Mouse (Mus musculus) adrenal gland, postnatal 4 days (tissue): ENCODE measurements around the gene Brd2. TPM values are rescaled to one million over a fixed set of nuclear protein-coding genes. Genes with fewer than 3 reads are reported as not detected.

Experiments
- DNase-seq, 2 experiments: peaks; one replicate each; pipeline ENCODE4 v3.0.0; 2021 to 2022; ENCODE audit warnings: low spot score in 2 of 2, mixed read lengths in 2 of 2
- total RNA-seq, 2 experiments: library from RNA; stranded (reverse); gene quantifications; 2 replicates each; pipeline ENCODE4 v1.2.3; 2021

The Brd2 gene
- total RNA-seq, 2 experiments from 2014 or later, result 225 to 226 TPM

DNA sequence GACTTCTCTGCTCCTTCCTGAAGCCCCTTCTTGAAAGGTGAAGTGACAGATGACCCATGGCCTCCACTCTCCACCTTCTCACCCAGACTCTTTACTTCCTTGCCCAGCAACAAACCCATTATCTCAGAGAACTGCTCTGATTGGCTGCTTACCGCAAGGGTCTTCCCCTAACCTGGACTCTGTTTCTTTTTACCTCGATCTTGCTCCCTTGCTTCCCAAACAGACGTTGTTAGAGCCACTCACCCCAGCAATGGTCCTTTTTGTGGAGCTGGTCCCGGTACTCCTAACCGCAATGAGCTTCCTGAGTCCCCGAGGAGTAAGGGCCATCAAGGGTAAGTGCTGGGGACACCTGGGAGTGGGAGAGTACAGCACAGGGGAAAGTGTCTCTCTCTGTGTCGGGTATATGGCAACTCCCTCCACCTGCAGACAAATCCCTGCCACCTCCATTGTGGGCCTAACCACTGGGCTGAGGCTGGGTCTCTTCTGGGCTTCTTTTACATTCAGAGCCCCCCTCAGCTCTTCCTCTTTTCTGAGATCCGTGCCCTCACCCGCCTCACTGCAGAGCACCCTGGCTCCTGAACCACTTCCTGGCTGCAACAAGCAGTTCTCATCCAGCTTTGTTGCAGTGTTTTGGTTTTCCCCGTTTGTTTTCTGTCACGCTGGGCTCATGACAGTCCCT is 30.1 kb downstream of the Brd2 start, which contains the start of gene H2-Oa:
Gene H2-Oa (plus strand): TSS at position 144 of the 679 bp plus-strand sequence.
- no peak for DNase-seq

GRCm38 (mm10) chr17:34090923-34091322 is 31.5 kb downstream of the Brd2 start:
- no peak for DNase-seq

DNA sequence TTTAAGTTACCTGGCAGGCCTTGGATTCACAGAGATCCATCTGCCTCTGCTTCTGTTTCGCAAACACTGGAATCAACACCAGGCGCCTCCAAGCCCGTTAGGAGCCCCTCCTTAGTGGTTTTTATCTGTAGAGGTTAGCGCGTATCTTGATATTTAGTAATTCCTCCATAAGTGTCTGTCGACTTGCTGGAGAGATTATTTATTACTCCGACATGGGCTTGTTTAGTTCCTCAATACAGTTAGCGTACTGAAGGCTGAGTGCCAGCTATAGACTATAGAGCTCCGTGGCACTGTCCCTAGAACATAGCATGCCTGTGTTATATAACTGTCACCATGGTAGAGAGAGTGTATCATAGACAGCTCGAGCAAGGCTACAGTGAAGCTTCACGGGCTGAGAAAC is 34.3 kb downstream of the Brd2 start:
- no peak for DNase-seq

GRCm38 (mm10) chr17:34087386-34087785 is 35.0 kb downstream of the Brd2 start:
- no peak for DNase-seq

DNA sequence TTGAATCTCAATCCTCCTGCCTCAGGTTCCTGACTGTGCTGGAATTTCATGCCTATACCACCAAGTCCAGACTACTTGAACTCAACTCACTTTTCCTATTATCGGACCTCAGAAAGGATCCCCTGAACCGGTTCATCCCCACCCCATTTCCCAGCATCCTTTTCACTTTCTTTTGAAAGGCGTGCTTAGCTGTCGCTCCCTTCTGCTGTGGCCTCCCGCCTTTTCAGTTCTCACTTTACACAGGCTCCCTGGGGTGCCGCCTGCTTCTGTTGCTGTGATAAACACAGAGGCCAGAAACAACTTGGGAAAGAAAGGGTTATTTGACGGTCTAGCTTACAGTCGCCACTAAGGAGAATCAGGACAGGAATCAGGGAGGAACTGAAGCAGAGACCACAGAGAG is 39.3 kb downstream of the Brd2 start:
- no peak for DNase-seq

- DNase-seq, result peak in 1 of 2 experiments; percentile 13
Measured at GRCm38 (mm10) chr17:34079621-34080020, 42.8 kb downstream of the Brd2 start.

DNA sequence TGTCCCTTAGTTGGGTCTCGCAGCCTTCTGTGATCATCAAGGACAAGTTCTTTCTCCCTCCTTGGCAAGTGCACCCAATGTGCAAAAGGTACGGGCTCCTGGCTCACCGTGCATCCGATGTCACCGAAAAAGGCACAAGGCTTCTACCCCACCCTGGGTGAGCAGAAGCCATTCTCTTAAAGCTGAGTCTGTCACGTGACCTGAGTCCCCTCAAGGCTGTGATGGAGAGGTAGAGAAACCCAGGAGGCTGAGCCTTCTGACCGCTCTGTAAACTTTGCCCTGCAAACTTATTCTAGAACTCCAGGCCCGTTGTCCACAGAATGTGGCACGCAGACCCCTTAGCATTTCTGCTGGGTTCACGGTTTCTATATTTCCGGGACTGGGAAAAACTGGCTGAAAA is 43.4 kb downstream of the Brd2 start:
- no peak for DNase-seq

- no peak for DNase-seq
Measured at GRCm38 (mm10) chr17:34078148-34078547, 44.3 kb downstream of the Brd2 start.

DNA sequence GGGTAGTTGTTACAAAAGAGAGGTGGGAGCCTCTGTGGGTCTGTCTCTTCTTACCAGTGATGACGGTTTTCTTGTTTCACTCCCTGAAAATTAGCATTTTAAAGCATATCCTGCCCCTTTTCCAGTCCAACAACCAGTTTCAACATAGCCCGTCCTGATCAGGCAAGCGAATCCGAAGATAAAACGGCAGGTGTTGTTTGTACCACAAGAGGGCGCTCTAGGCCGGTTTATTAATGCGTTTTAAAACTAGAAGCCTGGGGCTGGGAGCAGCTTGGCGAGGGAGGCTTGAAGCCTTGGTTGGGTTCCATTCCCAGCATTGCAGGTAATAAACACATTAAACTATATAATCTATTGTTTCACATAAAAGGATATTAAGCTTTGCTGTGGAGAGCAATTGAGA is 44.9 kb downstream of the Brd2 start:
- DNase-seq, result peak; percentile 43 to 50

- peak in 1 of 2 experiments; percentile 27 for DNase-seq
Measured at GRCm38 (mm10) chr17:34075271-34075670, 47.2 kb downstream of the Brd2 start.

DNA sequence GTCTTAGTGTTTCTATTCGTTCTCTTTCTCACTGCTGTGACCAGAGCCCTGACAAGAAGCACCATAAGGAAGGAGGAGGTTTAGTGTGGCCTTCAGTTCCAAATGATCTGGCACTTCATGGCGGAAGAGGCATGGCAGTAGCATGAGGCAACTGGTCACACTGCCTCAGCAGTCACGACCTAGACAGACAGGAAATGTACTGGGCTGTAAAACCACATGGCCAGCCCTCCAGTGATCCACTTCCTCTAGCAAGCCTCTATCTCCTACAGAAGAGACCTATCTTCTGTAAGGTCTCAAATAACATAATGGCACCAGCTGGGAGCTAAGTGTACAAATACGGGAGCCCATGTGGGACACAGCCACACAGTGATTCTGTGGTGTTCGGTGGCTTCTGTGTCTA is 50.3 kb downstream of the Brd2 start:
- no peak for DNase-seq

DNA sequence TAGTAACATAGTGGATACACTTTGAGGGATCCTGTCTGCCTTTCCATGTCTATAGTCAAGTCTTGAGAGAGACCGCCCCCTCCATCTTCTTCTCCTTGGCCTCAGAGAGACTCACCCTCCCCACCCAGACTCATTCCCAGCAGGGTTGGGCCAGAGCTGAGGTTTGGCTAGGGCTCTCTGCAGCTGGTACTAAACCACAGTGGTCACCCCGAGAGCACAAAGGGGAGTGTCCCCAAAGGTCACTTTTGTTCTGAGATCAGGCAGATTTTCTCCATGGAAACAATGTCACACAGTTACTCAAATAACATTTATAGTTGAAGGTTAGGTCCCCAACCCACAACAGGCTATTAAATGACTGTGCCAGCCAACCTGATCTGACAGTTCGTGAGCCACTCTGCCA is 53.6 kb downstream of the Brd2 start:
- no peak for DNase-seq

Other genes with a start within 250 kb of the Brd2 start
- gene Gm7029, start 248.8 kb downstream of the Brd2 start, total RNA-seq, result not detected
- 10 to 100 TPM; 30.5 to 31.0 TPM for gene Kifc1, start 232.0 kb downstream of the Brd2 start, total RNA-seq
- not detected for gene Platr17, start 217.5 kb downstream of the Brd2 start, total RNA-seq
- gene Daxx, start 213.2 kb downstream of the Brd2 start, total RNA-seq, result 10 to 100 TPM; 34.7 to 37.8 TPM
- 100 to 1,000 TPM; 122 to 131 TPM for gene Tapbp, start 206.7 kb downstream of the Brd2 start, total RNA-seq
- gene Zbtb22, start 206.7 kb downstream of the Brd2 start, total RNA-seq, result 10 to 100 TPM; 43.0 to 47.1 TPM
- gene Rgl2, start 193.1 kb downstream of the Brd2 start, total RNA-seq, result 10 to 100 TPM; 87.9 to 94.5 TPM
- 10 to 100 TPM; 96.5 to 98.1 TPM for gene Pfdn6, start 182.3 kb downstream of the Brd2 start, total RNA-seq
- 10 to 100 TPM; 35.1 to 35.2 TPM for gene Wdr46, start 182.0 kb downstream of the Brd2 start, total RNA-seq
- gene B3galt4, start 171.1 kb downstream of the Brd2 start, total RNA-seq, result 1 to 10 TPM; 7.1 to 7.2 TPM
- 10 to 100 TPM; 62.8 to 72.5 TPM for gene Vps52, start 166.8 kb downstream of the Brd2 start, total RNA-seq
- 1,000 to 10,000 TPM; 1,180 to 1,281 TPM for gene Rps18, start 166.6 kb downstream of the Brd2 start, total RNA-seq
- 100 to 1,000 TPM; 173 to 174 TPM for gene H2-K1, start 122.3 kb downstream of the Brd2 start, total RNA-seq
- gene Ring1, start 98.0 kb downstream of the Brd2 start, total RNA-seq, result 10 to 100 TPM; 49.0 to 54.3 TPM
- 100 to 1,000 TPM; 135 to 144 TPM for gene H2-Ke6, start 94.6 kb downstream of the Brd2 start, total RNA-seq
- 100 to 1,000 TPM; 145 to 156 TPM for gene Slc39a7, start 91.0 kb downstream of the Brd2 start, total RNA-seq
- 10 to 100 TPM; 74.5 to 78.0 TPM for gene Rxrb, start 90.8 kb downstream of the Brd2 start, total RNA-seq
- 1 to 10 TPM; 3.1 to 6.4 TPM for gene Col11a2, start 83.2 kb downstream of the Brd2 start, total RNA-seq
- gene H2-Oa, start 30.3 kb downstream of the Brd2 start, total RNA-seq, result under 1 TPM in 1 of 2 experiments, not detected in 1; 0.31 TPM
- gene H2-DMa, start 3.1 kb downstream of the Brd2 start, total RNA-seq, result 10 to 100 TPM; 11.2 to 11.7 TPM
- 1 to 10 TPM; 1.2 to 3.0 TPM for gene H2-DMb2, start 20.7 kb upstream of the Brd2 start, total RNA-seq
- 1 to 10 TPM; 1.9 to 3.8 TPM for gene H2-DMb1, start 30.4 kb upstream of the Brd2 start, total RNA-seq
- 10 to 100 TPM; 20.8 to 22.1 TPM for gene Tap1, start 64.9 kb upstream of the Brd2 start, total RNA-seq
- 10 to 100 TPM; 12.6 to 15.0 TPM for gene Psmb9, start 65.1 kb upstream of the Brd2 start, total RNA-seq
- 10 to 100 TPM; 25.0 to 27.4 TPM for gene Psmb8, start 75.1 kb upstream of the Brd2 start, total RNA-seq
- gene Tap2, start 80.9 kb upstream of the Brd2 start, total RNA-seq, result 10 to 100 TPM; 32.9 to 33.2 TPM
- under 1 TPM; 0.28 to 0.65 TPM for gene H2-Ob, start 116.3 kb upstream of the Brd2 start, total RNA-seq
- 10 to 100 TPM; 11.1 to 12.8 TPM for gene H2-Ab1, start 135.1 kb upstream of the Brd2 start, total RNA-seq
- gene H2-Aa, start 165.2 kb upstream of the Brd2 start, total RNA-seq, result 10 to 100 TPM in 1 of 2 experiments, 1 to 10 TPM in 1; 9.1 to 15.9 TPM
- 10 to 100 TPM in 1 of 2 experiments, 1 to 10 TPM in 1; 5.7 to 12.3 TPM for gene H2-Eb1, start 183.2 kb upstream of the Brd2 start, total RNA-seq
- gene H2-Eb2, start 203.0 kb upstream of the Brd2 start, total RNA-seq, result not detected
- gene Btnl2, start 232.2 kb upstream of the Brd2 start, total RNA-seq, result under 1 TPM; 0.45 TPM